Mouse (Mus musculus) Muller cell, postnatal 12 days (primary cell): ENCODE measurements around the gene Man1b1.
A peak's percentile ranks its signal among the peaks of the same experiment; 100 is the strongest.

Experiments
- DNase-seq: peaks from one replicate; pipeline ENCODE4 v3.0.0-alpha.2; 2015; ENCODE audit errors: inconsistent ontology term

The Man1b1 gene

GRCm38 (mm10) chr2:25332286-25333160 lies at the start of gene Man1b1:
Gene Man1b1 (plus strand): TSS chr2:25332338.
- DNase-seq = peak; percentile 98

DNA sequence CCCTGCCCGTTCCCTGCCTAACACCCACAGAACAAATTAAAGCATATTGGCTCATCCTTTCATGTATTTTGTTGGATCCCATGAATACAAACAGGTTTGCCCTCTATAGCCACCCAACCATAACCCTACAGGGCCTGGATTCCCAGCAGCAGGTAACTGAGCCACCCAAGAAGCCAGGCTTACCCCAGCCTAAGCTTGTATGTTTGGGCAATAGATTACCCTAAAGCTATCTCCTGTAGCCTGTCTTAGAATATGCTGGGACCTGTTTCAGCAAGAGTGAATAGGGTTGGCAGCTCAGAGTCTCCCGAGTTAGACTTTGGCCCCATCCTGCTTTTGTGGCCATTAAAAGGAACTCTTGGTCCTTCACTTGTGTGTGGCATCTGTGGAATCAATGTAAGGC lies 46.6 kb upstream of the Man1b1 start:
- DNase-seq = no peak

GRCm38 (mm10) chr2:25286314-25286713 lies 45.8 kb upstream of the Man1b1 start:
- no peak for DNase-seq

DNA sequence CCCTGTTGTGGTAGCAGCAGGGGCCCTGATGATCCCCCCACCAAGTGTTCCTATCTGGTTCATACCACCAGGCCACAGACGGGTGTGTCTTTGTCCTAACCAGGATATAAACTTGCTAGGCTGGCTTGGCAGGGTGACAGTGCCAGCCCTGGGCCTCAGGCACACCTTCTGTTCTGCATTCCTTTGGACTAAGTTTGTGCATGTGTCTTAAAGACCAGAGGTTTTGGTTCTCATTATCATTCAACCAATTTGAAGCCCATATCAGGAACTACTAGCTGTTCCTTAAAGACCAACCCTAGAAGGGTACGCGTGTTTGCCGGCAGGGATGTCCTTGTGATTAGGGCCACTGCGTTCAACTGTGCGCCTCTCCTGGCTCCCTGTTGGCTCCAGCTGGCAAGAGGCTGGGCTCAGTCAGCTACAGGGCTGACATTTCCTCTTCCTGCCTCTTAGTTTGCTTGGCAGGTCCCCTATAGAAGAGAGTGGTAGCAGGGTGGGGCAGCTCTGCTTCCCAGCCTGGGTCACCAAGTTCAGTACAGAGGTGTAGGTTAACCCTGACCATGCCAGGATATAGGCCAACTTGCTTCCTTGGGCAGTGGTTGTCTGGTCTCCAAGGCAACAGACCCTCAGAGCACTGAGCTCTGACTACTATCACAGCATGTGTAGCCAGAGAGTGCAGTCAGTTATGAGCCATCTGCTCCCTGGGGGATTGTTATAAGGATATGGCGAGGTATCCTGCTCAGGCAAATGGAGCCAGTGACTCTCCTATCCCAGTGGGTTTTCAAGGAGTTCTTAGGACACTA lies 45.1 kb upstream of the Man1b1 start:
- no peak for DNase-seq

DNA sequence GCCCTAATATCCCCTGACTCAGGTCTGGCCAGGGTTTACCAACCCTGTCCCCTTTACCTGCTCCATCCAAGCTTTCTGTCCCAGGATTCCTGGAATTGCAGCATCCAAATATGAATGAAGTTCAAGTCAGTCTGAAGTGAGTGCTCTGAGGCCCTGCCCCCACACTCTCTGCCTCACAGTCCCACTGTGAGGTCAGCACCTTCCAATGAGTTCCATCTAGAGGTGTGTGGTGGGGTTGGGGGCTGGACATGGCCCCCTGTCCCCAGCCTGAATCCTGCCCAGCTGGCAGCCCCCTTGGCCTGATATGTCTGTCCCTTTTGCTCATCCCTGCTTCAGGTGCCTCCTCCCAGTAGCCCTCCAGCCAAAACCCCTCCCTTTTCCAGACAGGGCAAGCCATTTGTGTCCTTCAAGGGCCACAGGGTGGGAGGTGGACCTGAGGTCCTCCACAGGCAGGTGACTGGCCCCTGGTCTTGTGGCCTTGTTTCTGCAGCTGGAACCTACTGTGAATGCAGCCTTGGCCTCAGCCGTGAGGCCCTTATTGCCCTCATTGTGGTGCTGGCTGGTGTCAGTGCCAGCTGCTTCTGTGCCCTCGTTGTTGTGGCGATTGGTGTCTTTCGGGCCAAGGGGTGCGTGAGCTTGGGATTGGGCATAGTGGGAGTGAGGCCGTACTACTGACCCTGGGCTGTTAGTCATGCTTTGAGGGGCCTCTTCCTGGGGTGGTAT lies 44.0 kb upstream of the Man1b1 start, which contains the start of gene Tmem210:
Gene Tmem210, plus strand, starts transcription at position 219 of the 723 bp plus-strand sequence.
- no peak for DNase-seq

DNA sequence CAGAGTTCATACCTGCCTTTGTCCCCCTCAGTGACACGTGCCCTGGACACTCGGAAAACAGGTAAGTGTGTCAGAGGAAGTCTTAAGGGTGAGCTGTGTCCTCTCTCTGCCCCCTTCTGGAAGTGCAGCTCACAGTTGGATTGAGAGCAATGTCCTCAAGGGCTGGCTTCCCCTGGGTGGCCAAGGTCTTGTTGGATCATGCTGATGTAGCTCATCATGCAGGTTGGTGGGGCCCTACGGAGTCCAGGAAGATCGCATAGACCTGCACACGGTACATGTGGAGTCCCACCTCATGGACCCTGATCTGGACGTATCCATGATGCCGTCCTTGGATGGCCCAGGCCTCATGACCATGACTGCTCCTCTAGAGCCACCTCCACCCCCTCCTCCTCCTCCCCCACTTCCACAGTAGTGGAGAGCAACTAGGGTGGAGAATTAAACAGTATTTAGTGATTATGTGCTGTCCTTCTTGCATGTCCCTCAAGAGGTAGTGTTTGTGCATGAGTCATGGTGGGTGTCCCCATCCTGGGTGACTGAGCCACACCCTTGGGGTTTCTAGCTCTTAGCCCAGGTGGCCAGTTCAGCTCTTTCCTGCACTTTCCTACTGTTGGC lies 43.3 kb upstream of the Man1b1 start:
- DNase-seq = no peak

DNA sequence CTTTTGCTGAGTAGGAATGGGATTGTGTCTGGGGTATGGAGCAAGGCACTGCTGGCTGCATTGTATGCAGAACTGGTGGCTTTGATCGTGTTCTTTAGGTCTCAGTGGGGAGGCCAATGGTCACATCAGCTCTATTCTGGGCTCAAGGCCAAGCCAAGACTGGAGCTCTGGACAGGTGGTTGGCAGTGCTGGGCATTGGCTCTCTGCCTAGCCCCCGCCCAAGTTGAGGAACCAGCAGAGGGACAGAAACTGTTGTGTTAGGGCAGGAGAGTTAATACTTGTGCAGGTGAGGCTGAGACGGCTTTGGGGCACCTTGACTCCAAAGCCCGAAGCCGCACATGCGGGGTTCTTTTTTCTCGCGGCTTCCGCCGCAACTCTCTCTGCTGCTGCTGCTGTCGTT lies 42.5 kb upstream of the Man1b1 start, which contains the start of gene Lrrc26:
Gene Lrrc26, plus strand, starts transcription at position 265 of the 400 bp plus-strand sequence.
- no peak for DNase-seq

- DNase-seq = no peak
Measured at GRCm38 (mm10) chr2:25290101-25290815, 41.9 kb upstream of the Man1b1 start.

GRCm38 (mm10) chr2:25290816-25291130 lies 41.4 kb upstream of the Man1b1 start:
- DNase-seq = peak; percentile 12

GRCm38 (mm10) chr2:25291184-25292053 lies 40.7 kb upstream of the Man1b1 start:
- DNase-seq = no peak

DNA sequence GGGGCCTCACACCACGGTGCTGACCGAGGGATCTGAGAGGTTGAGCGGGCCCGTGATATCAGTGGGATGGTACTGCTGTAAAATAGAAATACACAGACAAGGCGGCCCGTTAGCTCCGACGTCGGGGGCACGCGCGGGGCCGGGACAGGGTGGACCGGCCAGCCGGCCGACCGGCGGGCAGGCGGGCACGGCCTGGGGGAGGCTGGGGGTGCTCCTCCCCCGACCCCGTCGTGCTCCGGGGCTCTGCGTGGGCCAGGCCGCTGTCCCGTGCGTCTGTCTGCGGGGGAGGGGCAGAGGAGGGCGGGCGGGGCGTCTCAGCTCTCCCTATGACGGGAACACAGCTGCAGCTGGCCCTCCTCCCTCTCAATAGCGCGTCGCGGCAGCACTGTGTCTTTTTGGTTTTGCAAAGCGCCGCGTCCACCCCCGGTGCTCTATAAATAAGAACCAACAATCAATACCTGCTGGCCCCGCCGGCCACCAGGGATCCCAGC lies 40.0 kb upstream of the Man1b1 start:
- no peak for DNase-seq

DNA sequence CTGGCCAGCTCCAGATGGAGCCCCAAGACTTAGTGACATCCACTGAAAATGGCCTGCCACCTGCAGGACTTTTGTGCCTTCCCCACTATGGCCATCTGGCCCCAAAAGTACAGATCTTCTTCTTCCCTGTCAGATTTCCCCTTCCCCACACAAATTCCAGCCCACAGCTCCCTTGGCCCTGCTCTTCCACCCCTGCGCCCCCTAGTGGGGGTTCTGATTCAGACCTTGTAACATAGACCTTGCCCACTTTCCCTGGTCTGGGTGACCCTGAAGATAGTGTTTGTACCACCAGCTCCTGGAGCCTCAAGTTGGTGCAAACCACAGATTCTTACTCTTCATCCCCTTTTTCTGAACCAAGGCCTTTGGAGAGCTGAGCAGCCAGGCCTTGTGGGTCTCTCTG lies 39.3 kb upstream of the Man1b1 start:
- peak; percentile 72 for DNase-seq

DNA sequence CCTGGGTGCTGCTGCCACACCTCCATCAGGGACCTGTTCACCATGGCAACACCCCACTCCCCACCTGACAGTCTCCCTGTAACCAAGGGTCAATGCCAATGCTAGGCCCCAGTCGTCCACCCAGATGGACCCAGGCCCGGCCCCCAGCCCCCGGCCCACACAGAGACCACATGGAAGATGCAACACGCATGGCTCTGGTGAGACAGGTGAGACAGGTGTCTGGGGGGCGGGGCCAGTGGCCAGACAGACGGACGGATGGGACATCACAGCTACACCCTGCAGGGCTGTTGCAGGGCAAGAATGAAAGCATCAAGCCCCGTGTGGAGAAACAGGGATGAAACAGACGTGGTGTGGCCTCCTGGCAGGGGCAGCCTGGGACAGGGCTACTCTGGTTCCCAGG lies 38.4 kb upstream of the Man1b1 start:
- no peak for DNase-seq

DNA sequence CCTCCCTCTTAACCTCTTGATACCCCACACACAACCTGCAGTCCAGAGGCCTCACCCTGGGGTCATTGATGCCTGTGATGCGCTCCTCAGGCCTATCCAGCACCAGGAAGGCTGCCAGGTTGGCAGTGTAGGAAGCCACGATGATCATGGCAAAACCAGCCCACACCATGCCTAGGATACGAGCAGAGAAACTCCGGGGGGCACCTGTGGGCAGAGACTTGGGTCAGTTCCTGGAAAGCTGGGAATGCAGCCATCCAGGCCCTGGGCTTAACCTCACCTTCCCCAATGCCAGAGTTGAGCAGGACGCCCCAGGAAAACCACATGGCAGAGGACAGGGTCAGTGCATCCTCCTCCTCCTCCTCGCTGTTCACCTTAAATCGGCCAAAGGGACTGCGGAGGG lies 35.0 kb upstream of the Man1b1 start:
- DNase-seq = no peak

- DNase-seq = no peak
Measured at GRCm38 (mm10) chr2:25298046-25298445, 34.1 kb upstream of the Man1b1 start.

- no peak for DNase-seq
Measured at GRCm38 (mm10) chr2:25303452-25303851, 28.7 kb upstream of the Man1b1 start.

- no peak for DNase-seq
Measured at GRCm38 (mm10) chr2:25303931-25304656, 28.0 kb upstream of the Man1b1 start.

- peak; percentile 53 for DNase-seq
Measured at GRCm38 (mm10) chr2:25304657-25305541, 27.2 kb upstream of the Man1b1 start.
